Mouse (Mus musculus) kidney, postnatal 0 days (tissue): ENCODE data around the gene Cdon. TPM values are rescaled to one million over a fixed set of nuclear protein-coding genes. Genes with fewer than 3 reads are reported as not detected.

Source experiments
- ATAC-seq: fragments of 200-750 bp; cut with Nextera tagmentation; replicated peaks from 2 replicates; pipeline ENCODE4 v1.8.0; 2017; ENCODE audit warnings: low read depth, moderate number of reproducible peaks, moderate TSS enrichment, moderate library complexity; ENCODE audit not compliant: low FRiP score
- DNase-seq: peaks from one replicate; pipeline ENCODE4 v3.0.0-alpha.2; 2016; ENCODE audit warnings: low spot score
- H3K27ac ChIP-seq: fragments of 300-500 bp; sonication (generic); 2 replicates; pipeline ENCODE4 v1.5.1; 2014; ENCODE audit warnings: mild to moderate bottlenecking
- H3K27me3 ChIP-seq: fragments of 300-500 bp; sonication (generic); 2 replicates; pipeline ENCODE4 v1.6.1; 2014; ENCODE audit warnings: low read length, mixed read lengths; ENCODE audit not compliant: insufficient read depth
- H3K36me3 ChIP-seq: fragments of 300-500 bp; sonication (generic); 2 replicates; pipeline ENCODE4 v1.6.1; 2014; ENCODE audit warnings: low read length, mixed read lengths; ENCODE audit not compliant: insufficient read depth
- H3K4me1 ChIP-seq: fragments of 300-500 bp; sonication (generic); replicated peaks from 2 replicates; pipeline ENCODE4 v1.6.1; 2014; ENCODE audit warnings: antibody characterized with exemption, low read length, mixed read lengths; ENCODE audit not compliant: insufficient read depth
- H3K4me2 ChIP-seq: fragments of 300-500 bp; sonication (generic); 2 replicates; pipeline ENCODE4 v1.6.1; 2014; ENCODE audit warnings: mild to moderate bottlenecking, low read length, moderate library complexity, mixed read lengths
- H3K4me3 ChIP-seq: fragments of 300-500 bp; sonication (generic); replicated peaks from 2 replicates; pipeline ENCODE4 v1.5.1; 2014; ENCODE audit warnings: low read depth, low read length
- H3K9ac ChIP-seq: fragments of 300-500 bp; sonication (generic); 2 replicates; pipeline ENCODE4 v1.6.1; 2014; ENCODE audit warnings: low read depth, low read length
- H3K9me3 ChIP-seq: fragments of 300-500 bp; sonication (generic); replicated peaks from 2 replicates; pipeline ENCODE4 v1.6.1; 2016; ENCODE audit warnings: low read length, inconsistent platforms, mixed read lengths
- CTCF ChIP-seq: IDR thresholded peaks from 2 replicates; pipeline ENCODE4 v1.5.1; 2016; ENCODE audit warnings: antibody characterized with exemption, low read depth, mild to moderate bottlenecking, moderate library complexity
- WGBS: fragments of 180-500 bp; shearing (Covaris S2); extraction: QIAGEN DNeasy Blood & Tissue Kit; methylation state at CpG from one replicate; pipeline ENCODE4 v1.1.7; 2014; 5-methylcytosine and 5-hydroxymethylcytosine counted together
- polyA plus RNA-seq: library from polyadenylated mRNA; unstranded; fragments of >200 nt; fragmentation: Nextera tagmentation; extraction: Ambion mirVana; gene quantifications from 2 replicates; pipeline ENCODE4 v1.2.1, GENCODE M21; 2015

Gene Cdon
- polyA plus RNA-seq, 1 experiment from 2014 or later: 2.2 TPM

- DNase-seq (no peak), ATAC-seq (no peak)
- no peak for TF ChIP-seq CTCF
Measured at GRCm38 (mm10) chr9:35468913-35469312, 48.0 kb downstream of the Cdon start.

GRCm38 (mm10) chr9:35474104-35474724 is 53.3 kb downstream of the Cdon start:
- no peak overlapping the region for H3K27ac ChIP-seq
- peaks cover 10% of the 10 kb centered on the region; the same call in 1 of the 2 replicates for H3K36me3 ChIP-seq
- 34% methylated on average over 10 of the region's 10 CpGs for WGBS
- H3K9ac ChIP-seq: no peak overlapping the region
- H3K27me3 ChIP-seq: no peaks in the 10 kb centered on the region
- ATAC-seq (peak; percentile 85), DNase-seq (peak; percentile 79)
- H3K4me1 ChIP-seq: no peaks in the 10 kb centered on the region
- H3K4me3 ChIP-seq: no peak overlapping the region
- H3K9me3 ChIP-seq: no peaks in the 10 kb centered on the region
- TF ChIP-seq CTCF: no peak
- no peak overlapping the region for H3K4me2 ChIP-seq

More at GRCm38 (mm10) chr9:35468913-35469312, 48.0 kb downstream of the Cdon start:
- Histone ChIP-seq H3K9me3 (no peaks in the 10 kb centered on the region), H3K27ac (no peak overlapping the region), H3K36me3 (0 out of 2 replicates have a peak, but pooled peaks cover 3% of the 10 kb centered on the region), H3K9ac (no peak overlapping the region), H3K4me1 (no peaks in the 10 kb centered on the region), H3K27me3 (no peaks in the 10 kb centered on the region), H3K4me3 (no peak overlapping the region), H3K4me2 (no peak overlapping the region)

- H3K4me3 ChIP-seq: no peak overlapping the region
- H3K27me3 ChIP-seq: no peaks in the 10 kb centered on the region
- DNase-seq: no peak
- H3K9me3 ChIP-seq: no peaks in the 10 kb centered on the region
- no peak for ATAC-seq
- H3K4me2 ChIP-seq: no peak overlapping the region
- H3K4me1 ChIP-seq: no peaks in the 10 kb centered on the region
- TF ChIP-seq CTCF: no peak
- peaks cover 10% of the 10 kb centered on the region; the same call in 1 of the 2 replicates for H3K36me3 ChIP-seq
- no peak overlapping the region for H3K9ac ChIP-seq
- H3K27ac ChIP-seq: no peak overlapping the region
- 88% methylated on average over 7 of the region's 7 CpGs for WGBS
Measured at GRCm38 (mm10) chr9:35475394-35475793, 54.5 kb downstream of the Cdon start.

- H3K9ac ChIP-seq: no peak overlapping the region
- WGBS: 91% methylated on average over 6 of the region's 6 CpGs
- no peaks in the 10 kb centered on the region for H3K4me1 ChIP-seq
- peaks cover 10% of the 10 kb centered on the region; the same call in 1 of the 2 replicates for H3K36me3 ChIP-seq
- H3K4me3 ChIP-seq: no peak overlapping the region
- H3K4me2 ChIP-seq: no peak overlapping the region
- no peak for DNase-seq
- H3K9me3 ChIP-seq: no peaks in the 10 kb centered on the region
- H3K27ac ChIP-seq: no peak overlapping the region
- no peaks in the 10 kb centered on the region for H3K27me3 ChIP-seq
- no peak for TF ChIP-seq CTCF
- no peak for ATAC-seq
Measured at GRCm38 (mm10) chr9:35479456-35479855, 58.5 kb downstream of the Cdon start.

- Histone ChIP-seq H3K4me1 (no peaks in the 10 kb centered on the region), H3K9ac (no peak overlapping the region), H3K9me3 (no peaks in the 10 kb centered on the region), H3K36me3 (peaks cover 7% of the 10 kb centered on the region; the same call in 1 of the 2 replicates), H3K4me2 (no peak overlapping the region), H3K27me3 (no peaks in the 10 kb centered on the region), H3K27ac (no peak overlapping the region), H3K4me3 (no peak overlapping the region)
- TF ChIP-seq CTCF: no peak
- DNase-seq: peak; percentile 61
- ATAC-seq: no peak
- WGBS: 53% methylated on average over 13 of the region's 13 CpGs
Measured at GRCm38 (mm10) chr9:35482014-35482898, 61.3 kb downstream of the Cdon start.

GRCm38 (mm10) chr9:35483949-35484348 is 63.0 kb downstream of the Cdon start:
- Histone ChIP-seq H3K9me3 (no peaks in the 10 kb centered on the region), H3K4me3 (no peak overlapping the region), H3K27ac (no peak overlapping the region), H3K27me3 (no peaks in the 10 kb centered on the region), H3K9ac (no peak overlapping the region), H3K4me1 (no peaks in the 10 kb centered on the region), H3K4me2 (no peak overlapping the region), H3K36me3 (0 out of 2 replicates have a peak, but pooled peaks cover 2% of the 10 kb centered on the region)
- no peak for TF ChIP-seq CTCF
- DNase-seq (no peak), ATAC-seq (no peak)
- 83% methylated on average over 3 of the region's 3 CpGs for WGBS
